Mouse (Mus musculus) layer of hippocampus, adult 2 months (tissue): ENCODE data around the gene Mrm2. TPM values are rescaled to one million over a fixed set of nuclear protein-coding genes. Genes with fewer than 3 reads are reported as not detected.

Experiments used
- DNase-seq, 2 experiments: peaks; one replicate each; pipeline ENCODE4 v3.0.0; 2022; ENCODE audit warnings: low spot score in 2 of 2
- H3K27ac ChIP-seq: fragments of 200-600 bp; 2 replicates; pipeline ENCODE4 v1.8.1; 2022
- H3K4me3 ChIP-seq: fragments of 200-600 bp; 2 replicates; pipeline ENCODE4 v1.8.1; 2022; ENCODE audit warnings: mild to moderate bottlenecking
- CTCF ChIP-seq: fragments of 200-600 bp; conservative IDR thresholded peaks from 2 replicates; pipeline ENCODE4 v1.8.1; 2022; ENCODE audit warnings: antibody characterized with exemption, mild to moderate bottlenecking, moderate library complexity
- total RNA-seq, 2 experiments: library from RNA; stranded (reverse); gene quantifications; 2 replicates each; pipeline ENCODE4 v1.2.3; 2021

Gene Mrm2
- total RNA-seq, 2 experiments from 2014 or later, result 9.1 to 10.0 TPM

- H3K4me3 ChIP-seq, result no peak overlapping the region
- no peak overlapping the region for H3K27ac ChIP-seq
- no peak for DNase-seq
- TF ChIP-seq CTCF, result no peak
Observed at GRCm38 (mm10) chr5:140332519-140332918, 821 bp upstream of the Mrm2 start.

- TF ChIP-seq CTCF, result no peak
- no peak for DNase-seq
- Histone ChIP-seq H3K27ac (no peak overlapping the region), H3K4me3 (no peak overlapping the region)
Observed at GRCm38 (mm10) chr5:140324058-140324457, 7.6 kb downstream of the Mrm2 start.

DNA sequence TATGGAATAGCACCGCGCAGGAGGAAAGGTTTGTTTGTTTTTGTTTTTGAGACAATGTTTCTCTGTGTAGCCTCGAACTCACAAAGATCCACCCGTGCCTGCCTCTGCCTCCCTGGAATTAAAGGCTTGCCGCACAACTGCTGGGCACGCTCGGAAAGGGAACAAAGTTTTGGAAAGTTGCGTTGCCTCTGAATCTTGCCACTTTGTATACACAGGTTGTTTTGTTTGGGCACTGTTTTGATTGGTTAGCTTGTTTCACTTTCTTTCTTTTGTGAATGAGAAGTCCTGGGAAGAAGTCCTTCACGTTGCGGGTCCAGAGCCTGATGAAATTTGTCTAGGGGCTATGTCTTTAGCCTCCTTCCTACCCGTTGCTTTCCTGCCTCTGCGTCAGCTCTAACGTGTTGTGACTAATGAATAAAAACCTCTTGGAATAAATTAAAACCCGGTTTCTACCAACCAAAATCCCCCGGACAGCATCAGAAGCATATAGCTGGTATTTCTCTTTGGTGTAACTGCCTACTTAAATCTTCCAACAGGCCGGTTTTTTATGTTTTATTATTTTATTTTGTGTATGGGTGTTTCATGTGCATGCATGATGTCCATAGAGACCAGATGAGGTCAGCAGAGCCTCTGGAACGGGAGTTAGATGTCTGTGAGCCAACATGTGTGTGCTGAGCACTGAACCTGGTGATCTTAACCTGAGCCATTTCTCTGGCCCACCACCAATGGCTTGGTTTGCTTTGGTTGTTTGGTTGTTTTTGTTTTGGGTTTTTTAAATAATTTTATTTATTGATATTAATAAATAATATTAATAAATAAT, 9.7 kb downstream of the Mrm2 start:
- H3K27ac ChIP-seq, result peak overlapping the region; percentile 81
- no peak for TF ChIP-seq CTCF
- no peak for DNase-seq
- H3K4me3 ChIP-seq, result peak overlapping the region; percentile 66

- peak; percentile 55 for TF ChIP-seq CTCF
- Histone ChIP-seq H3K27ac (peak within 1 kb of the TSS; percentile 81), H3K4me3 (peak within 1 kb of the TSS; percentile 66)
- DNase-seq, result peak; percentile 89 to 90
Observed at GRCm38 (mm10) chr5:140321042-140321755, 10.5 kb downstream of the Mrm2 start, which contains the start of the genes Mad1l1 and Nudt1. Mad1l1 (minus strand) TSS chr5:140321552. Nudt1 (plus strand) TSS chr5:140321656.

GRCm38 (mm10) chr5:140316716-140317115, 15.0 kb downstream of the Mrm2 start:
- Histone ChIP-seq H3K27ac (no peak overlapping the region), H3K4me3 (no peak overlapping the region)
- no peak for TF ChIP-seq CTCF
- DNase-seq, result no peak

DNA sequence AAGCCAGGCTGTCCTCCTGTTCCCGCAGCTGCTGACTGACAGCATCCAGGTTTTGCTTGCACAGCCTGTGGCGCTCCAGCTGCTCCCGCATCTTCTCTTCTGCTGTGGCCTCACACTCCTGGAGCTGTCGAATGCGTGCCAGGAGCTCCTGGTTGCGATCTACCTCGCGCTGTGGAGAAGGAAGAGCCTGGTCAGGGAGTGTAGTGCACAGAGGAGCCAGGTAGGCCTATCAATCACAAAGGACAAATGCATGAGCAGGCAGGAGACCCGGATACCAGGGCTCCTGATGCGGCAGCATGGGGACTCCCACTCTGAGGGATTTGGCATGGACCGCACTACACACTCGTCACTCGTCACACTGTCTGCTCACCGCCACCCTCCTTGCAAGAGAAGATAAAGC, 24.1 kb downstream of the Mrm2 start:
- no peak for TF ChIP-seq CTCF
- no peak for DNase-seq
- Histone ChIP-seq H3K4me3 (no peak overlapping the region), H3K27ac (no peak overlapping the region)

GRCm38 (mm10) chr5:140306016-140306415, 25.7 kb downstream of the Mrm2 start:
- no peak overlapping the region for H3K4me3 ChIP-seq
- TF ChIP-seq CTCF, result peak; percentile 47
- no peak for DNase-seq
- H3K27ac ChIP-seq, result no peak overlapping the region

- no peak for DNase-seq
- Histone ChIP-seq H3K27ac (no peak overlapping the region), H3K4me3 (no peak overlapping the region)
- TF ChIP-seq CTCF, result no peak
Observed at GRCm38 (mm10) chr5:140298291-140298690, 33.4 kb downstream of the Mrm2 start.

- Histone ChIP-seq H3K4me3 (no peak overlapping the region), H3K27ac (no peak overlapping the region)
- peak; percentile 62 to 65 for DNase-seq
- peak; percentile 96 for TF ChIP-seq CTCF
Observed at GRCm38 (mm10) chr5:140292152-140292551, 39.5 kb downstream of the Mrm2 start.

DNA sequence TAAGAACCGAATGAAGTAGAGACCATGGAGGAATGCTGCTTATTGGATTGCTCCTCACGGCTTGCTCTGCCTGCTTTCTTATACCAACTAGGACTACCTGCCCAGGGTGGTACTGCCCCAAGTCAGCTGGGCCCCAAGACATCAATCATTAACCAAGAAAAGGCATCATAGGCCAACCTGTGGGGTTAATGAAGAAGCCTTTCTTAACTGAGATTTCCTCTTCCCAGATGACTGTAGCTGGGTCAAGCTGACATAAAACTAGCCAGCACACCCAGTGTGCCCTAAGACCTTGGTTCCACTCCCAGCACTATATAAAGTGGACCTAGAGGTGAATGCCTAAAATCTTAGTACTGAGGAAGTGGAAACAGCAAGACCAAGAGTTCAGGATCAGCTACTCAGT, 42.5 kb downstream of the Mrm2 start:
- H3K4me3 ChIP-seq, result no peak overlapping the region
- H3K27ac ChIP-seq, result 0 out of 2 replicates have a peak overlapping the region, but pooled peaks have one; percentile 14
- no peak for TF ChIP-seq CTCF
- no peak for DNase-seq

GRCm38 (mm10) chr5:140288287-140288686, 43.4 kb downstream of the Mrm2 start:
- Histone ChIP-seq H3K4me3 (no peak overlapping the region), H3K27ac (no peak overlapping the region)
- no peak for DNase-seq
- TF ChIP-seq CTCF, result no peak

DNA sequence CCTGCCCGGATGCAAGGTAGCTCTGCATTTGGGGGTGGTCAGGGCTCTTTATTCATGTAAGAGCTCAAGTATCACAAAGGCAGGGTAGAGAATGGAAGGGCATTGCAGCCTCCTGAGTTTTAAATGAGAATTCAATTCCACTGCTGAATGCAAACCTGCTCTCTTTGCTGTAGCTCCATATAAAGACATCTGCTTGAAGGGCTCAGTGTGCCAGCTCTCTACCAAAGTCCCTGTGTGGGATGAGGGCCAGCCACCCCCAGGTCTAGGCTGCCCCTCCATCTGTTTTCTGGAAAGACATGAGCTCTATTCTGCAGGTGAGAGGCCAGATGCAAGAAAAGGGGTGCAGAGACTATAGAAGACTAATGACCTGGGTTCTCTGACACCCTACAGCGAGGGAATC, 46.9 kb downstream of the Mrm2 start:
- peak overlapping the region; percentile 70 for H3K27ac ChIP-seq
- no peak for TF ChIP-seq CTCF
- no peak for DNase-seq
- no peak overlapping the region for H3K4me3 ChIP-seq

DNA sequence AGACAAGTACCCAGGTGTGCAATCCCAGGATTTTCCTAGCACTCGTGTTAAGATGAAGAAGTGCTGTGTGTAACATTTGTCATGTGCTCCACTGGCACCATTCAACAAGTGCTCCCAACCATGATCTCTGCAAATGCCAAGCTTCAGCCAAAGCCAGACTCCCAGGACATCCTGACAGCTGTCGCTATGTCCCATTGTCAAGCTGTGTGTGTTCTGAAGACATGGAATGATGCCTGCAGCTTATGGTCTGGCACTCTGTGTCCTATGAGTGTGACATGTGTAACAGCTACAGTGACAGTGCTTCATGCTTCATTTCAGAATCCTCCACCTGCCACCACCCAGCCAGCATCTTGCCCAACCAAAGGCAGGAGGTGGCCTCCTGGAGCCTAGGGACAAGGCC, 47.7 kb downstream of the Mrm2 start:
- H3K27ac ChIP-seq, result peak overlapping the region; percentile 70
- no peak for DNase-seq
- no peak for TF ChIP-seq CTCF
- no peak overlapping the region for H3K4me3 ChIP-seq
